Mouse (Mus musculus) midbrain, embryonic 13.5 days (tissue): Measurements from ENCODE around the gene Ptprh. TPM values are rescaled to one million over a fixed set of nuclear protein-coding genes. Genes with fewer than 3 reads are reported as not detected.
"Not testable (repeated sequence)": the region's sequence is repeated elsewhere in the genome, so short reads cannot be mapped to it uniquely, and the experiment has no call there.

ENCODE experiments used
- ATAC-seq: fragments of 200-750 bp; cut with Nextera tagmentation; 2 replicates; pipeline ENCODE4 v1.8.0; 2017; ENCODE audit warnings: mild to moderate bottlenecking, moderate TSS enrichment, moderate library complexity
- H3K27ac ChIP-seq: fragments of 300-500 bp; sonication (generic); 2 replicates; pipeline ENCODE4 v1.5.1; 2015; ENCODE audit warnings: inconsistent platforms, mild to moderate bottlenecking, moderate library complexity
- H3K27me3 ChIP-seq: fragments of 300-500 bp; sonication (generic); 2 replicates; pipeline ENCODE4 v1.6.1; 2015; ENCODE audit warnings: mild to moderate bottlenecking, inconsistent platforms
- H3K36me3 ChIP-seq: fragments of 300-500 bp; sonication (generic); 2 replicates; pipeline ENCODE4 v1.6.1; 2015; ENCODE audit warnings: mild to moderate bottlenecking, inconsistent platforms
- H3K4me1 ChIP-seq: fragments of 300-500 bp; sonication (generic); replicated peaks from 2 replicates; pipeline ENCODE4 v1.6.1; 2015; ENCODE audit warnings: inconsistent platforms
- H3K4me2 ChIP-seq: fragments of 300-500 bp; sonication (generic); replicated peaks from 2 replicates; pipeline ENCODE4 v1.6.1; 2015; ENCODE audit warnings: moderate library complexity, mild to moderate bottlenecking, inconsistent platforms
- H3K4me3 ChIP-seq: fragments of 300-500 bp; sonication (generic); replicated peaks from 2 replicates; pipeline ENCODE4 v1.5.1; 2015; ENCODE audit warnings: mild to moderate bottlenecking, inconsistent platforms
- H3K9ac ChIP-seq: fragments of 300-500 bp; sonication (generic); replicated peaks from 2 replicates; pipeline ENCODE4 v1.6.1; 2015; ENCODE audit warnings: mild to moderate bottlenecking, inconsistent platforms
- H3K9me3 ChIP-seq: fragments of 300-500 bp; sonication (generic); 2 replicates; pipeline ENCODE4 v1.6.1; 2016; ENCODE audit warnings: mild to moderate bottlenecking, inconsistent platforms
- WGBS: fragments of 180-500 bp; shearing (Covaris S2); methylation state at CpG from one replicate; pipeline ENCODE4 v1.1.7; 2015; 5-methylcytosine and 5-hydroxymethylcytosine counted together
- polyA plus RNA-seq: library from polyadenylated mRNA; unstranded; fragments of >200 nt; fragmentation: Nextera tagmentation; extraction: Ambion mirVana; gene quantifications from 2 replicates; pipeline ENCODE4 v1.2.1, GENCODE M21; 2015

Gene Ptprh
- polyA plus RNA-seq, 1 experiment from 2014 or later = 0.35 TPM

DNA sequence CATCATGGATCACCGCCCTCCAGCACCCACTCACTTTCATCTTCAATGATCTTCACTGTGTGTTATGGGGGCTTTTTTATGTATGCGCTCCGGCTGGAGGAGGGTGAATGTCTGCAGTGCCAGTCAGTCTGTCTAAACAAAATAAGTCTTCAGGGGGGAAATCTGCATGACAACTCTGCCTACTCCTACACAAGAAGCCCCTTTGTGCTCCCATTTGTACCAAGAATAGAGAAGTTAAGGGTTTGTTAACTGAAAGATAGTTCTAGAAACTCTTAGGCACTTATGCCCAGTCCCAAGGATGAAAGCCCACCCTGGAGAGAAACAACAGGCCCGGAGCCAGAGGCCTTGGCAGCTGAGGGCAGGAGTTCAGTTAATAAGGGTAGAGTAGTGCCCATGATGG, 67.5 kb downstream of the Ptprh start:
- Histone ChIP-seq H3K4me2 (no peak overlapping the region), H3K27me3 (peaks cover 6% of the 10 kb centered on the region), H3K27ac (no peak overlapping the region), H3K9ac (no peak overlapping the region), H3K9me3 (no peaks in the 10 kb centered on the region), H3K36me3 (peaks cover 25% of the 10 kb centered on the region), H3K4me1 (peaks cover 11% of the 10 kb centered on the region), H3K4me3 (no peak overlapping the region)
- WGBS = 87% methylated on average over 4 of the region's 4 CpGs
- no peak for ATAC-seq

- peaks cover 12% of the 10 kb centered on the region for H3K27me3 ChIP-seq
- H3K9ac ChIP-seq = 0 out of 2 replicates have a peak within 1 kb of the TSS, but pooled peaks have one; percentile 23
- peak within 1 kb of the TSS; percentile 50 for H3K4me2 ChIP-seq
- WGBS = 4% methylated on average over 28 of the region's 28 CpGs
- H3K36me3 ChIP-seq = no peaks in the 10 kb centered on the region
- H3K27ac ChIP-seq = no peak within 1 kb of the TSS
- no peaks in the 10 kb centered on the region for H3K9me3 ChIP-seq
- peaks cover 14% of the 10 kb centered on the region for H3K4me1 ChIP-seq
- peak; percentile 64 for ATAC-seq
- peak within 1 kb of the TSS; percentile 32 for H3K4me3 ChIP-seq
These were observed 71.7 kb downstream of the Ptprh start, which contains the start of gene Dnaaf3 for GRCm38 (mm10) chr7:4532005-4532729. Gene Dnaaf3, minus strand, starts transcription at chr7:4532453.

- not testable (repeated sequence) for ATAC-seq
- 59% methylated on average over 8 of the region's 8 CpGs for WGBS
- peaks cover 12% of the 10 kb centered on the region for H3K27me3 ChIP-seq
These were observed 73.7 kb downstream of the Ptprh start for GRCm38 (mm10) chr7:4530166-4530565.

GRCm38 (mm10) chr7:4527302-4527689, 76.5 kb downstream of the Ptprh start:
- Histone ChIP-seq H3K9me3 (no peaks in the 10 kb centered on the region), H3K4me2 (peak overlapping the region; percentile 55), H3K36me3 (no peaks in the 10 kb centered on the region), H3K27ac (no peak overlapping the region), H3K9ac (no peak overlapping the region), H3K4me1 (peaks cover 24% of the 10 kb centered on the region), H3K4me3 (0 out of 2 replicates have a peak overlapping the region, but pooled peaks have one; percentile 33), H3K27me3 (peaks cover 11% of the 10 kb centered on the region)
- WGBS = 55% methylated on average over 18 of the region's 18 CpGs
- no peak; the same call in 1 of the 2 replicates for ATAC-seq

More at GRCm38 (mm10) chr7:4530166-4530565, 73.7 kb downstream of the Ptprh start:
- not testable (repeated sequence) for H3K4me2 ChIP-seq, H3K9ac ChIP-seq, H3K9me3 ChIP-seq, H3K27ac ChIP-seq, H3K36me3 ChIP-seq, H3K4me3 ChIP-seq
- H3K4me1 ChIP-seq = peaks cover 27% of the 10 kb centered on the region

DNA sequence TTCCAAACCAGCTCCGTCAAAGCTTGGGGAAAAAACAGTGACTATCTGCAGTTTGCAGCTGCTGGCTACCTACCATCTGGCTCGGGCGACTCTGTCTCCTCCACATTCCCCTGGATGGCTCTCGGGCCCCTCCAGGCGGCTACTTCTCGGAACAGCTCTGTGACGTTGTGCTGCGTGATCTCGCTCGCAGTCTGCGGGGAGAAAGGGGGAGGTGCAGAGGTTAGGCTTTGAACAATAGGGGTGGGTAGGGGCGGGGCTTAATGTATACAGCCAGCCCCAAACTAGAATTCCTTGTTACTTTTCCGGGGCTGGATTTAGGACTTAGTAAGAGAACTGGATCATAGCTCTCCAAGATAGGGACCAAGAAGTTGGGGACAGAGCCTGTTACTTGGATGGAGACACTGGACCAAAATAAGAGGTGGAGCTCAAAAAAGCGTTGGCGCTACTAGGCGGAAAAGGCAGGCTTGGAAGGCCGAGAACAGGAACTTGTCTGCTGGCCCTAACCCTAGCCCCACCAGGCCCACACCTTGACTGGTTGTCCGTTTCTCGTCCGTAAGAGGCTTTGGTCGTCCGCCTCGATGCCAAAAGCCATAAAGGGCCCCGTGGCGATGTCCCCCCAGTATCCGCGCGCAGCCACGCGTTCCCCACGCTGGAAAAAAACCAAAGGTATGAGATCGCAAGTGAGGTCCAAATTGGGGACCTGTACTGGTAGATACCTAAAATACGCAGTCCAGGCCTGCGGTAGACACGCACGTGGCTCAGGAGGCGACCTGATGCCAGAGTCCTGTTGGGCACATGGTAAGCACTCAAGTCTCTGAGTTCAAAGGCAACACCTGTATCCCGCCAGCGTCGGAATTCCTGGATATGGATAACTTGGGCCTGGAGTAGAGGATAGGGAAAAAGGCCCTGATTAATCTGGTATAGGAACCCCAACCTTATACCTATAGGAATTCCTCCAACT, 77.2 kb downstream of the Ptprh start:
- peak overlapping the region; percentile 33 for H3K4me3 ChIP-seq
- H3K36me3 ChIP-seq = no peaks in the 10 kb centered on the region
- 24% methylated on average over 40 of the region's 40 CpGs for WGBS
- peak overlapping the region; percentile 55 for H3K4me2 ChIP-seq
- H3K27ac ChIP-seq = peak overlapping the region; percentile 56; the same call in 1 of the 2 replicates
- H3K9me3 ChIP-seq = no peaks in the 10 kb centered on the region
- H3K9ac ChIP-seq = peak overlapping the region; percentile 59
- peak; percentile 89 for ATAC-seq
- peaks cover 12% of the 10 kb centered on the region; the same call in 1 of the 2 replicates for H3K27me3 ChIP-seq
- H3K4me1 ChIP-seq = peaks cover 18% of the 10 kb centered on the region

DNA sequence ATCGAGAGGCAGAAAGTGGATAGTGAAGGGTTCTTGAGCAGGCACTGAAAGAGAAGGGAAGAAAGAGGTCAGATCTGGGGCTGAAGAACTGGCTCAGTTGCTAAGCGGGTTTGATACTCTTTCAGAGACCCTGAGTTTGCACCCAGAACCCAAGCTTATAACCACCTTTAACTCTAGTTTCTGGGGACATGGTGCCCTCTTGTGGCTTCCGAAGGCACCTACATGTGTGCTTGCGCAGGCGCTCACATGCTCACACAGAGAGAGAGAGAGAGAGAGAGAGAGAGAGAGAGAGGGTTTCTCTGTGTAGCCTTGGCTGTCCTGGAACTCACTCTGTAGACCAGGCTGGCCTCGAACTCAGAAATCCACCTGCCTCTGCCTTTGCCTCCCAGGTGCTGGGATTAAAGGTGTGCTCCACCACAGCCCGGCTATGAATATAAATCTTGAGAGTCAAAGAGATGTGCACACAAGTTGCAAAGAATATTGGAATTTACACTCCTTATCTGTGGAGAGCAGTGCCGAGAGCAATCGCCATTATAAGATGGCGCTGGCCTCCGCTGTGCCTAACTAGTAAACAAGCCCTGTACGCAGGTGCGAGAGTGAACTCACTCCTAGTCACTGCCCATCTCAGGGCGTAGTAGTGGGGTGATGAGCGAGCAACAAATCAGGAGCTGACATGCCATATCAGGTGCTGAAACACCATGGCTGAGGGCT, 79.5 kb downstream of the Ptprh start, which contains the start of gene Tnni3:
Tnni3 (minus strand) TSS at position 18 of the 711 bp plus-strand sequence.
- peaks cover 24% of the 10 kb centered on the region for H3K27me3 ChIP-seq
- peaks cover 19% of the 10 kb centered on the region for H3K4me1 ChIP-seq
- not testable (repeated sequence) for H3K36me3 ChIP-seq, H3K27ac ChIP-seq, H3K9ac ChIP-seq, H3K4me3 ChIP-seq, H3K9me3 ChIP-seq, H3K4me2 ChIP-seq
- 68% methylated on average over 15 of the region's 15 CpGs for WGBS
- 0 out of 2 replicates have a peak, but pooled peaks have one; percentile 12 for ATAC-seq

- no peak overlapping the region for H3K27ac ChIP-seq
- no peaks in the 10 kb centered on the region for H3K36me3 ChIP-seq
- no peak overlapping the region for H3K4me2 ChIP-seq
- peaks cover 19% of the 10 kb centered on the region for H3K4me1 ChIP-seq
- H3K27me3 ChIP-seq = peaks cover 26% of the 10 kb centered on the region
- H3K9me3 ChIP-seq = no peaks in the 10 kb centered on the region
- no peak overlapping the region for H3K4me3 ChIP-seq
- WGBS = 92% methylated on average over 33 of the region's 33 CpGs
- no peak overlapping the region for H3K9ac ChIP-seq
- ATAC-seq = no peak
These were observed 80.4 kb downstream of the Ptprh start for GRCm38 (mm10) chr7:4523205-4524130.

DNA sequence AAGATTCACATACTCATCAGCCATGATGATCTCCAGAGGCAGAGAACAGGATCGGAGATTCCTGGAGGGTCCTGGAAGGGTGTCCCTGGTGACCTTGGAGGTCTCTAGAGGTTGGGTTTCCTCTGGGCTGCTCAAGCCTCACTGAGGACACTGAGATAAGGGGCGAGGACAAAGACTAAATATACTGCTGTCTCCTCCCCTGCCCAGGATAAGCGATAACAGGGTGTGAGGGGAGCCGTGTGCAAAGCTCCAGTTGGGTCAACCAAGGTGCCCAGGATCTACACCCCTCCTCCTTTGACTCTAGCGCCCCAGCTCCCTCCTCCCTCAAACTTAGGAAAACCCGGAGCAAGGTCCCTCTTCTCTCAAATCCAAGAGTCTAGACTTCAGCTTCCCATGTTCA, 81.5 kb downstream of the Ptprh start:
- H3K36me3 ChIP-seq = no peaks in the 10 kb centered on the region
- ATAC-seq = no peak
- no peak overlapping the region for H3K4me3 ChIP-seq
- H3K27ac ChIP-seq = no peak overlapping the region
- H3K27me3 ChIP-seq = peaks cover 20% of the 10 kb centered on the region
- no peak overlapping the region for H3K4me2 ChIP-seq
- no peaks in the 10 kb centered on the region for H3K9me3 ChIP-seq
- WGBS = 81% methylated on average over 6 of the region's 6 CpGs
- no peak overlapping the region for H3K9ac ChIP-seq
- H3K4me1 ChIP-seq = peaks cover 18% of the 10 kb centered on the region

DNA sequence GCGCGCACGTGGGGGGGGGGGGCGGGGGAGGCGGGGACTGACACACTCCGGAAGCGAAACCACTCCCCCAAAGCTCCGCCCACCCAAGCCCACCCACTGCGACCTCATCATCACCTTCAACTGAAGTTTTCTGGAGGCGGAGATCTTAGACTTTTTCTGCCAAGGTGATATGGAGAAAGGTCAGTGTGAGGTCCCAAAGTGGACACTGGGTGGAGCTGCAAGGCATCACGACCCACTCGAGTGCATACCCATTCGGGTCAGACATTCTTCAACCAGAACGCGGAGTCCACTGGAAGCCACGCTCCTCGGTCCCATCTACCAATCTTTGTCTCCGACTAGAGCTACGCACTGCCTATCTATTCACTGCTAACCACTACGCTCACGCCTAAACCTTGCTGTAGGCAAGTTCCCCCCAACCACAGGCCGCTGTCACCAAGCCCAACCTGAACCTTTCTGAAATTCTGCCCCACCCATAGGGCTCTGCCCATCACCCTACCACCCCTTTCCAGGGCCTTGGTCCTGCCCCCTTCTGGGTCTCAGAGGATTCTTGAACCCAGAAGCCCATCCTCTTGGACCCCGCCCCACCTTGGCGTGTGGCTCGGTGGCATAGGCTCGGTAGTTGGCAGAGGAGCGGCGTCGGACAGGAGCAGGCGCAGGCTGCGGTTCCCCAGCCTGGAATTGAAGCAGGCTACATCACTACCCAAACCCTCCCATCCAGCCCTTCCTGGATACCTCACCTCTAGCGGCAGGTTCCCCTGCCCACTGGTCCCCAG, 82.4 kb downstream of the Ptprh start:
- Histone ChIP-seq H3K4me2 (peak overlapping the region; percentile 48), H3K36me3 (no peaks in the 10 kb centered on the region), H3K4me1 (peaks cover 13% of the 10 kb centered on the region), H3K27ac (no peak overlapping the region), H3K9ac (no peak overlapping the region; the same call in 1 of the 2 replicates), H3K9me3 (no peaks in the 10 kb centered on the region), H3K27me3 (peaks cover 19% of the 10 kb centered on the region), H3K4me3 (peak overlapping the region; percentile 23)
- 36% methylated on average over 32 of the region's 32 CpGs for WGBS
- ATAC-seq = no peak

- Histone ChIP-seq H3K27me3 (peaks cover 19% of the 10 kb centered on the region), H3K4me1 (peaks cover 25% of the 10 kb centered on the region), H3K4me3 (no peak overlapping the region), H3K36me3 (no peaks in the 10 kb centered on the region), H3K27ac (no peak overlapping the region), H3K9ac (no peak overlapping the region), H3K4me2 (no peak overlapping the region), H3K9me3 (no peaks in the 10 kb centered on the region)
- 85% methylated on average over 1 of the region's 1 CpGs for WGBS
- ATAC-seq = no peak
These were observed 85.4 kb downstream of the Ptprh start for GRCm38 (mm10) chr7:4518487-4518886.
